In genomic region chr11:58788346-58788745, GRCm38 (mm10) we compare ENCODE assay signal across 32 mouse cellular contexts. TPM values are rescaled to one million over a fixed set of nuclear protein-coding genes. Genes with fewer than 3 reads are reported as not detected.
A peak's percentile ranks its signal among the peaks of the same experiment; 100 is the strongest.
DNase-seq lines count a peak whose midpoint lies in the region; ATAC-seq lines count a peak whose summit lies in the region.
"Had no signal": no experiment of that assay in that cellular context is flagged by ENCODE, and none has a peak within 500 bp of the region (broad histone marks: within the 10 kb centered on the region; RNA-seq: fewer than 3 reads in every experiment).

No protein-coding gene starts in this region.

- H3K27ac ChIP-seq in forebrain, embryonic 14.5 days (ENCODE audit: low read depth, low read length): no peak overlapping the region
- H3K27ac ChIP-seq in hindbrain, embryonic 14.5 days: no peak overlapping the region
- H3K27ac ChIP-seq: embryonic facial prominence, embryonic 13.5 days; forebrain, embryonic 10.5 days; heart, embryonic 10.5 days; heart, embryonic 15.5 days; hindbrain, embryonic 13.5 days; layer of hippocampus, adult 2 months; liver, embryonic 14.5 days; macrophage; neural tube, embryonic 15.5 days had no signal

- no peak for ATAC-seq in forebrain, embryonic 14.5 days
- no peak for ATAC-seq in hindbrain, embryonic 14.5 days (ENCODE audit: low FRiP score)
- ATAC-seq: forebrain, embryonic 16.5 days; Patski had no signal

- no peak overlapping the region for H3K9ac ChIP-seq in forebrain, embryonic 14.5 days (ENCODE audit: low read length)
- H3K9ac ChIP-seq in hindbrain, embryonic 14.5 days: no peak overlapping the region
- H3K9ac ChIP-seq: embryonic facial prominence, embryonic 13.5 days; heart, embryonic 15.5 days; hindbrain, embryonic 13.5 days; liver, embryonic 14.5 days; neural tube, embryonic 15.5 days had no signal

- no peaks in the 10 kb centered on the region for H3K4me1 ChIP-seq in forebrain, embryonic 14.5 days (ENCODE audit: control insufficient read depth, insufficient read depth, low read length)
- H3K4me1 ChIP-seq in hindbrain, embryonic 14.5 days (replicated peaks; ENCODE audit: control insufficient read depth, insufficient read depth, low read length): peaks cover 8% of the 10 kb centered on the region; the same call in 1 of the 2 replicates
- H3K4me1 ChIP-seq: embryonic facial prominence, embryonic 13.5 days; heart, embryonic 10.5 days; heart, embryonic 15.5 days; neural tube, embryonic 15.5 days had no signal

- peak; percentile 46 to 49 for DNase-seq in B cell, adult 2 months
- DNase-seq in CD4-positive, CD25-positive, alpha-beta regulatory T cell, adult 2 months (ENCODE audit: low read depth, low spot score): peak; percentile 42
- DNase-seq in thymus, adult 18-20 months: peak; percentile 37 to 54
- DNase-seq in thymus, postnatal 25 days: peak; percentile 50
- DNase-seq in forebrain, embryonic 14.5 days (ENCODE audit: low spot score): no peak
- no peak for DNase-seq in frontal cortex, postnatal 36 days (ENCODE audit: low spot score in 2 of 2)
- no peak for DNase-seq in hindbrain, embryonic 14.5 days (ENCODE audit: low spot score)
- DNase-seq: adrenal gland, postnatal 14 days; cerebellum, adult 11 months; cerebellum, postnatal 10 days; kidney, adult 18-20 months; kidney, postnatal 36 days; layer of hippocampus, postnatal 36 days; liver; lung, adult 2 months; lung, postnatal 10 days; midbrain, embryonic 14.5 days; right cerebral cortex, postnatal 25 days had no signal

- H3K36me3 ChIP-seq in forebrain, embryonic 14.5 days (ENCODE audit: control insufficient read depth, insufficient read depth, low read length): no peaks in the 10 kb centered on the region
- no peaks in the 10 kb centered on the region for H3K36me3 ChIP-seq in hindbrain, embryonic 14.5 days (replicated peaks; ENCODE audit: control insufficient read depth, insufficient read depth)
- H3K36me3 ChIP-seq: embryonic facial prominence, embryonic 13.5 days; forebrain, embryonic 10.5 days; heart, embryonic 10.5 days; heart, embryonic 15.5 days; hindbrain, embryonic 13.5 days; neural tube, embryonic 15.5 days had no signal

- H3K4me3 ChIP-seq in forebrain, embryonic 14.5 days (ENCODE audit: low read depth, low read length): no peak overlapping the region
- H3K4me3 ChIP-seq in hindbrain, embryonic 14.5 days (replicated peaks; ENCODE audit: low read length): no peak overlapping the region
- H3K4me3 ChIP-seq: embryonic facial prominence, embryonic 13.5 days; forebrain, embryonic 10.5 days; heart, embryonic 10.5 days; heart, embryonic 15.5 days; hindbrain, embryonic 13.5 days; layer of hippocampus, adult 2 months; neural tube, embryonic 15.5 days had no signal

- no peaks in the 10 kb centered on the region for H3K27me3 ChIP-seq in forebrain, embryonic 14.5 days (replicated peaks; ENCODE audit: control insufficient read depth, insufficient read depth, low read length)
- no peaks in the 10 kb centered on the region for H3K27me3 ChIP-seq in hindbrain, embryonic 14.5 days (ENCODE audit: control insufficient read depth, insufficient read depth, low read length)
- H3K27me3 ChIP-seq: embryonic facial prominence, embryonic 13.5 days; heart, embryonic 15.5 days; hindbrain, embryonic 13.5 days; neural tube, embryonic 15.5 days; Patski had no signal

- WGBS in forebrain, embryonic 14.5 days: 91% methylated on average over 8 of the region's 8 CpGs
- 80% methylated on average over 8 of the region's 8 CpGs for WGBS in hindbrain, embryonic 14.5 days

- no peaks in the 10 kb centered on the region for H3K9me3 ChIP-seq in forebrain, embryonic 14.5 days (replicated peaks; ENCODE audit: control insufficient read depth, low read length)
- no peaks in the 10 kb centered on the region for H3K9me3 ChIP-seq in hindbrain, embryonic 14.5 days (ENCODE audit: control insufficient read depth, low read length)
- H3K9me3 ChIP-seq: embryonic facial prominence, embryonic 13.5 days; forebrain, embryonic 10.5 days; heart, embryonic 10.5 days; heart, embryonic 15.5 days; hindbrain, embryonic 13.5 days; neural tube, embryonic 15.5 days had no signal

- no peak overlapping the region for H3K4me2 ChIP-seq in forebrain, embryonic 14.5 days (ENCODE audit: low read length)
- no peak overlapping the region for H3K4me2 ChIP-seq in hindbrain, embryonic 14.5 days (replicated peaks)
- H3K4me2 ChIP-seq: embryonic facial prominence, embryonic 13.5 days; heart, embryonic 15.5 days; hindbrain, embryonic 13.5 days; neural tube, embryonic 15.5 days had no signal

RNA-seq across cellular contexts. Expression of gene Olfr314, which starts 5.6 kb away (rescaled TPM):
- polyA plus RNA-seq in forebrain, embryonic 14.5 days (2014; fragmentation: Nextera tagmentation; extraction: Ambion mirVana): not detected in 2 replicates
- polyA plus RNA-seq in hindbrain, embryonic 14.5 days (2014; fragmentation: Nextera tagmentation; extraction: Ambion mirVana): not detected in 2 replicates
- polyA plus RNA-seq: embryonic facial prominence, embryonic 13.5 days; forebrain, embryonic 10.5 days; forebrain, embryonic 16.5 days; heart, embryonic 10.5 days; heart, embryonic 15.5 days; hindbrain, embryonic 13.5 days; kidney, embryonic 16.5 days; limb, embryonic 11.5 days; liver, embryonic 14.5 days; lung, adult 2 months; macrophage; midbrain, embryonic 14.5 days; neural tube, embryonic 15.5 days; Patski; urinary bladder, adult 2 months had no signal

RNA-seq across cellular contexts. Expression of gene Fam183b, which starts 13.4 kb away (rescaled TPM):
- 8.2 and 8.4 TPM in 2 replicates for polyA plus RNA-seq in forebrain, embryonic 14.5 days (2014; fragmentation: Nextera tagmentation; extraction: Ambion mirVana)
- 6.5 and 9.4 TPM in 2 replicates for polyA plus RNA-seq in hindbrain, embryonic 14.5 days (2014; fragmentation: Nextera tagmentation; extraction: Ambion mirVana)
- polyA plus RNA-seq: embryonic facial prominence, embryonic 13.5 days; limb, embryonic 11.5 days; liver, embryonic 14.5 days; macrophage; Patski had no signal

RNA-seq across cellular contexts. Expression of gene Olfr315, which starts 15.4 kb away (rescaled TPM):
- polyA plus RNA-seq in forebrain, embryonic 14.5 days (2014; fragmentation: Nextera tagmentation; extraction: Ambion mirVana): not detected in 2 replicates
- polyA plus RNA-seq in hindbrain, embryonic 14.5 days (2014; fragmentation: Nextera tagmentation; extraction: Ambion mirVana): not detected in 2 replicates
- polyA plus RNA-seq: embryonic facial prominence, embryonic 13.5 days; forebrain, embryonic 10.5 days; forebrain, embryonic 16.5 days; heart, embryonic 10.5 days; heart, embryonic 15.5 days; hindbrain, embryonic 13.5 days; kidney, embryonic 16.5 days; limb, embryonic 11.5 days; liver, embryonic 14.5 days; lung, adult 2 months; macrophage; midbrain, embryonic 14.5 days; neural tube, embryonic 15.5 days; Patski; urinary bladder, adult 2 months had no signal

RNA-seq across cellular contexts. Expression of gene Olfr313, which starts 26.5 kb away (rescaled TPM):
- not detected in 2 replicates for polyA plus RNA-seq in forebrain, embryonic 14.5 days (2014; fragmentation: Nextera tagmentation; extraction: Ambion mirVana)
- polyA plus RNA-seq in hindbrain, embryonic 14.5 days (2014; fragmentation: Nextera tagmentation; extraction: Ambion mirVana): not detected in 2 replicates
- polyA plus RNA-seq: embryonic facial prominence, embryonic 13.5 days; forebrain, embryonic 10.5 days; forebrain, embryonic 16.5 days; heart, embryonic 10.5 days; heart, embryonic 15.5 days; hindbrain, embryonic 13.5 days; kidney, embryonic 16.5 days; limb, embryonic 11.5 days; liver, embryonic 14.5 days; lung, adult 2 months; macrophage; midbrain, embryonic 14.5 days; neural tube, embryonic 15.5 days; Patski had no signal

RNA-seq across cellular contexts. Expression of gene Olfr316, which starts 35.8 kb away (rescaled TPM):
- polyA plus RNA-seq in forebrain, embryonic 14.5 days (2014; fragmentation: Nextera tagmentation; extraction: Ambion mirVana): not detected in 2 replicates
- not detected in 2 replicates for polyA plus RNA-seq in hindbrain, embryonic 14.5 days (2014; fragmentation: Nextera tagmentation; extraction: Ambion mirVana)
- polyA plus RNA-seq: embryonic facial prominence, embryonic 13.5 days; forebrain, embryonic 10.5 days; forebrain, embryonic 16.5 days; heart, embryonic 10.5 days; heart, embryonic 15.5 days; hindbrain, embryonic 13.5 days; kidney, embryonic 16.5 days; limb, embryonic 11.5 days; liver, embryonic 14.5 days; lung, adult 2 months; macrophage; midbrain, embryonic 14.5 days; neural tube, embryonic 15.5 days; Patski; urinary bladder, adult 2 months had no signal

Comparison
In these comparisons a context has a peak if more than half of its experiments do, and no peak if none do; other contexts are left out.
1. DNase-seq: peak in B cell, adult 2 months (2 of 2), CD4-positive, CD25-positive, alpha-beta regulatory T cell, adult 2 months (single experiment), thymus, adult 18-20 months (2 of 2) and thymus, postnatal 25 days (single experiment); none in forebrain, embryonic 14.5 days (single experiment), frontal cortex, postnatal 36 days (0 of 2) and hindbrain, embryonic 14.5 days (single experiment).